Mouse (Mus musculus) Patski (cell line): ENCODE data around the gene Pdss2. TPM values are rescaled to one million over a fixed set of nuclear protein-coding genes. Genes with fewer than 3 reads are reported as not detected.

Experiments
- ATAC-seq: fragments of 100-300 bp; one replicate; pipeline ENCODE4 v1.8.0; 2021
- CTCF ChIA-PET: fragments of 350-600 bp; sonication (Branson Sonifier 250); formaldehyde crosslinking; loops from one replicate; lab custom pipeline; 2022; ENCODE audit warnings: inconsistent platforms; lab: Charles Lee
- POLR2A ChIA-PET: fragments of 350-600 bp; sonication (Branson Sonifier 250); formaldehyde crosslinking; loops from one replicate; lab custom pipeline; 2022; ENCODE audit warnings: antibody characterized with exemption, inconsistent platforms; lab: Charles Lee
- DNase-seq: peaks from one replicate; pipeline ENCODE4 v3.0.0-alpha.2; 2011; ENCODE audit warnings: low read depth, low spot score
- H3K27me3 ChIP-seq: fragments of 371-371 bp; one replicate; pipeline ENCODE4 v1.5.1; 2021
- CTCF ChIP-seq: fragments of 100-300 bp; IDR thresholded peaks from one replicate; pipeline ENCODE4 v1.5.1; 2021
- in situ Hi-C: fragments of 300-500 bp; cut with MboI; formaldehyde crosslinking; loops from 3 replicates; pipeline ENCODE4 v1.11.1; 2018; ENCODE audit warnings: low pct_unique_long_range_greater_than_20kb, mixed read lengths
- polyA plus RNA-seq: library from polyadenylated mRNA; unstranded; gene quantifications from one replicate; pipeline ENCODE4 v1.2.3, GENCODE M21; 2021

Gene Pdss2
- polyA plus RNA-seq, 1 experiment from 2014 or later = 14.1 TPM

- DNase-seq = no peak
- CTCF ChIA-PET = interaction anchor here (1.4 to 1.6 kb wide), 2 partner anchors 19 to 51 kb away, joined by 4 read pairs; no protein-coding TSS in a partner anchor
- no peak for TF ChIP-seq CTCF
- ATAC-seq = no peak
- no peaks in the 10 kb centered on the region for H3K27me3 ChIP-seq
- in situ Hi-C loops = no loop called here
- POLR2A ChIA-PET = interaction anchor here (0.6 to 1.4 kb wide), 3 partner anchors 9 to 130 kb away, joined by 4 to 5 read pairs (median 4); partner anchors contain the start of gene 1700021F05Rik
Measured at GRCm38 (mm10) chr10:43489139-43489538, 267.9 kb downstream of the Pdss2 start.

- in situ Hi-C loops = no loop called here
- no peak for TF ChIP-seq CTCF
- ATAC-seq = peak; percentile 95
- H3K27me3 ChIP-seq = no peaks in the 10 kb centered on the region
- ChIA-PET POLR2A (interaction anchor here (0.6 to 1.4 kb wide), 3 partner anchors 9 to 131 kb away, joined by 4 to 5 read pairs (median 4); partner anchors contain the start of gene 1700021F05Rik), CTCF (interaction anchor here (1.4 kb wide), 1 partner anchor 51 kb away, joined by 4 read pairs; no protein-coding TSS in a partner anchor)
- peak; percentile 41 for DNase-seq
Measured at GRCm38 (mm10) chr10:43489550-43489949, 268.3 kb downstream of the Pdss2 start.

- ChIA-PET POLR2A (interaction anchor here (1.3 to 1.4 kb wide), 2 partner anchors 10 to 50 kb away, joined by 4 to 5 read pairs; partner anchors contain the start of gene 1700021F05Rik), CTCF (interaction anchor here (1.4 kb wide), 1 partner anchor 50 kb away, joined by 4 read pairs; no protein-coding TSS in a partner anchor)
- ATAC-seq (no peak), DNase-seq (no peak)
- TF ChIP-seq CTCF = no peak
- in situ Hi-C loops = no loop called here
- H3K27me3 ChIP-seq = no peaks in the 10 kb centered on the region
Measured at GRCm38 (mm10) chr10:43490034-43490433, 268.7 kb downstream of the Pdss2 start.

GRCm38 (mm10) chr10:43490846-43491245 lies 269.6 kb downstream of the Pdss2 start:
- ChIA-PET POLR2A (no interaction called here), CTCF (no interaction called here)
- in situ Hi-C loops = no loop called here
- no peak for TF ChIP-seq CTCF
- DNase-seq = no peak
- ATAC-seq = no peak
- no peaks in the 10 kb centered on the region for H3K27me3 ChIP-seq

GRCm38 (mm10) chr10:43502599-43502998 lies 281.3 kb downstream of the Pdss2 start:
- H3K27me3 ChIP-seq = no peaks in the 10 kb centered on the region
- DNase-seq (no peak), ATAC-seq (no peak)
- no peak for TF ChIP-seq CTCF
- POLR2A ChIA-PET = no interaction called here
- in situ Hi-C loops = no loop called here
- CTCF ChIA-PET = interaction anchor here (1.4 kb wide), 1 partner anchor 15 kb away, joined by 3 read pairs; no protein-coding TSS in a partner anchor

- ChIA-PET CTCF (no interaction called here), POLR2A (interaction anchor here (0.6 kb wide), 1 partner anchor 29 kb away, joined by 3 read pairs; no protein-coding TSS in a partner anchor)
- DNase-seq = no peak
- no peaks in the 10 kb centered on the region for H3K27me3 ChIP-seq
- no peak for ATAC-seq
- TF ChIP-seq CTCF = no peak
- in situ Hi-C loops = no loop called here
Measured at GRCm38 (mm10) chr10:43504291-43504690, 283.0 kb downstream of the Pdss2 start.

- ATAC-seq (no peak), DNase-seq (no peak)
- no peak for TF ChIP-seq CTCF
- POLR2A ChIA-PET = no interaction called here
- CTCF ChIA-PET = interaction anchor here (1.5 kb wide), 1 partner anchor 19 kb away, joined by 4 read pairs; no protein-coding TSS in a partner anchor
- in situ Hi-C loops = no loop called here
- H3K27me3 ChIP-seq = no peaks in the 10 kb centered on the region
Measured at GRCm38 (mm10) chr10:43507051-43507450, 285.8 kb downstream of the Pdss2 start.

GRCm38 (mm10) chr10:43509228-43509627 lies 287.9 kb downstream of the Pdss2 start:
- CTCF ChIA-PET = no interaction called here

GRCm38 (mm10) chr10:43512976-43513375 lies 291.7 kb downstream of the Pdss2 start:
- ATAC-seq (no peak), DNase-seq (no peak)
- CTCF ChIA-PET = no interaction called here
- H3K27me3 ChIP-seq = no peaks in the 10 kb centered on the region
- POLR2A ChIA-PET = no interaction called here
- no peak for TF ChIP-seq CTCF
- in situ Hi-C loops = no loop called here

More at GRCm38 (mm10) chr10:43509228-43509627, 287.9 kb downstream of the Pdss2 start:
- no peaks in the 10 kb centered on the region for H3K27me3 ChIP-seq
- no peak for DNase-seq
- POLR2A ChIA-PET = no interaction called here
- ATAC-seq = no peak
- in situ Hi-C loops = no loop called here
- TF ChIP-seq CTCF = no peak

Other genes starting within 250 kb of the Pdss2 start
- 0.27 TPM for gene Sobp, start 47.0 kb upstream of the Pdss2 start, polyA plus RNA-seq
- gene 9030612E09Rik, start 46.8 kb upstream of the Pdss2 start, polyA plus RNA-seq = 0.04 TPM